In the genomic region with DNA sequence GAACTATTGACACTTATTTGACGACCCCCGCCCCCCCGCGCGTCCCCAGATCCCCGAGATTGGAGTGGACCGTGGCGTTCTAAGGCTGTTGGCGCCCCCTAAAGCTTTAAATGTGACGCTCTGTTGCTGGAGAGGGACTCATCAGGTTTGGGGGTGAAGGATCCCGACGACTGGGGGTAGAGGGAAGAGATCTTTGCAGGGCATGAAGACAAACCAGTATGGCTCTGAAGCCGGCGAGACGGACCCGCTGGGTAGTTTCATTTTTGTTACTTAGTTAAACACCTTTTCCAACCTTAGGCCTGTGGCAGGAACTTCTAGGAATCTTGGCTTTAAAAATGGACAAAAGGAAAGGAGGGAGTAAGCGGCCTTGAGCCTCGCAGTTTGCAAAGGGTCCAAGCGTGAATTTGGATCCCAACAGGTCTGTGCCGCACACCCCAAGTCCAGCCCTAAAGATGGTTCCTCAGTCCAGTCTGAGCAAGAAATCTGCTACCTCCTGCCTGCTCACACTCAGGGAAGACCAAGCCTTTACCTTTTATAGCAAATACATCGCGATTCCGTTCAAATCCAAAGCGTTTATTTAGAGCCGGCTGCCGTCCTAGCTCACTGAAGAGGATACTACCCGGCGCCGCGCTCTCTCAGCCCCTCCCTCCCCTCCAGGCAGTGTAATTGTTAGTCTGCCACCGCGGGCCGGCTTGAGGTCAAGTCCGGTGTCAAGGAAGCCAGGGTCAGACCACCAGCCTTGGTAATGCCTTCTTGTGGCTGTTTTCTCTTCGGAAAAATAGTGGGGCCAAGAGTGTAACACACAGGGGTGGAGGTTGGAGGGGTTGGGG, we compare ENCODE assay signal across 8 mouse cellular contexts. TPM values are rescaled to one million over a fixed set of nuclear protein-coding genes. Genes with fewer than 3 reads are reported as not detected.
DNase-seq lines count a peak whose midpoint lies in the region; ATAC-seq lines count a peak whose summit lies in the region.

No protein-coding gene starts in this region.

- no peaks in the 10 kb centered on the region for H3K9me3 ChIP-seq in kidney, embryonic 14.5 days (ENCODE audit: control insufficient read depth, low read length)

- ATAC-seq in kidney, embryonic 14.5 days (ENCODE audit: low FRiP score, low TSS enrichment), result peak; percentile 30

- peak; percentile 12 to 34 for DNase-seq in heart, adult 18-20 months
- no peak for DNase-seq in heart, adult 8-10 months (ENCODE audit: low spot score)
- DNase-seq in adrenal gland, adult 2 months, result peak; percentile 59
- DNase-seq in forelimb bud, embryonic 11.5 days (ENCODE audit: low read depth, low spot score), result peak; percentile 31
- peak; percentile 79 for DNase-seq in lung, postnatal 10 days
- DNase-seq in right cerebral cortex, postnatal 4 days, result peak; percentile 18
- DNase-seq in adipocyte (ENCODE audit: low spot score), result no peak

- H3K27ac ChIP-seq in kidney, embryonic 14.5 days (ENCODE audit: low read depth, low read length), result peak overlapping the region; percentile 87

- peak overlapping the region; percentile 76 for H3K9ac ChIP-seq in kidney, embryonic 14.5 days (ENCODE audit: low read depth, low read length)

- peaks cover 24% of the 10 kb centered on the region for H3K4me1 ChIP-seq in kidney, embryonic 14.5 days (ENCODE audit: control insufficient read depth, insufficient read depth, low read length)

- peak overlapping the region; percentile 73 for H3K4me3 ChIP-seq in kidney, embryonic 14.5 days (ENCODE audit: low read length)

- peak overlapping the region; percentile 83 for H3K4me2 ChIP-seq in kidney, embryonic 14.5 days (replicated peaks; ENCODE audit: low read depth, low read length)

- no peaks in the 10 kb centered on the region for H3K27me3 ChIP-seq in kidney, embryonic 14.5 days (ENCODE audit: control insufficient read depth, insufficient read depth, low read length)

- 1% methylated on average over 35 of the region's 35 CpGs for WGBS in kidney, embryonic 14.5 days

- H3K36me3 ChIP-seq in kidney, embryonic 14.5 days (ENCODE audit: control insufficient read depth, insufficient read depth, low read length), result no peaks in the 10 kb centered on the region

RNA-seq across cellular contexts. Expression of gene Eva1a, which starts 1.7 kb away (rescaled TPM):
- 1 to 10 TPM; 2.0 to 3.7 TPM for total RNA-seq in heart, adult 18-20 months (2021)
- total RNA-seq in heart, adult 8-10 months (2022), result 1 to 10 TPM; 1.5 to 2.2 (median 1.6) TPM
- total RNA-seq in adrenal gland, adult 2 months (2021), result 1 to 10 TPM; 2.2 to 3.4 TPM
- 1.1 TPM in 2 replicates for polyA plus RNA-seq in adrenal gland, adult 2 months (2012; rRNA removed)
- 37.3 and 45.4 TPM in 2 replicates for polyA plus RNA-seq in kidney, embryonic 14.5 days (2014; fragmentation: Nextera tagmentation; extraction: Ambion mirVana)

Comparison
In these comparisons a context has a peak if more than half of its experiments do, and no peak if none do; other contexts are left out.
1. DNase-seq: peak in heart, adult 18-20 months (2 of 2), adrenal gland, adult 2 months (single experiment), forelimb bud, embryonic 11.5 days (single experiment), lung, postnatal 10 days (single experiment) and right cerebral cortex, postnatal 4 days (single experiment); none in heart, adult 8-10 months (single experiment) and adipocyte (single experiment).